Mouse (Mus musculus) heart, postnatal 0 days (tissue): ENCODE measurements around the gene Sumo2.

Source experiments
- CTCF ChIP-seq: IDR thresholded peaks from 2 replicates; pipeline ENCODE4 v1.5.1; 2016; ENCODE audit warnings: antibody characterized with exemption, control low read depth, low read depth
- EP300 ChIP-seq: IDR thresholded peaks from 2 replicates; pipeline ENCODE4 v1.6.1; 2016; ENCODE audit warnings: antibody characterized with exemption, low read depth

DNA sequence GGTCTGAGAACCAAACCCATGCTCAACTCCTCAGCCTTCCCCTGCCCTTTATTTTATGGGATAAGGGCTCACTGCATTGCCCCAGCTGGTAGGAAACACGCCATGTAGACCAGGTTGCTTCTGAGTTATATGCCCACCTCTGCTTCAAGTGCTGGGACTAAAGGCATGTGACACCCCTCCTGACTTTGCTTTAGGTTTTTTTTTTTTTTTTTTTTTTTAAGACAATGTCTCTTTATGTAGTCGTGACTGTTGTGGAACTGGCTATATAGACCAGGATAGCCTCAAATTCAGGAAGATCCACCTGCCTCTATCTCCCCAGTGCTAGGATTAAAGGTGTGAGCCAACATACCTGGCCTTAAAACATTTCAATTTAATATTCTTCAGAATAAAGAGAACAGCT, 13.4 kb downstream of the Sumo2 start:
- TF ChIP-seq EP300 (no peak), CTCF (no peak)
